8 mouse cellular contexts compared by ENCODE assay signal in genomic region chr15:103087204-103087603, GRCm38 (mm10).
A peak's percentile ranks its signal among the peaks of the same experiment; 100 is the strongest.
DNase-seq lines count a peak whose midpoint lies in the region; ATAC-seq and TF ChIP-seq lines count a peak whose summit lies in the region.

No protein-coding gene starts in this region.

- 13% methylated on average over 4 of the region's 4 CpGs for WGBS in forebrain, embryonic 13.5 days
- 27% methylated on average over 4 of the region's 4 CpGs for WGBS in forebrain, embryonic 12.5 days
- whole genome bisulfite sequencing in midbrain, embryonic 16.5 days: 15% methylated on average over 4 of the region's 4 CpGs

- peak; percentile 73 for ATAC-seq in forebrain, embryonic 13.5 days
- no peak for ATAC-seq in forebrain, embryonic 12.5 days (ENCODE audit: low FRiP score)
- ATAC-seq in G1E (ENCODE audit: extremely low read depth, insufficient number of reproducible peaks, low FRiP score, poor library complexity, severe bottlenecking): no peak
- peak; percentile 56 for ATAC-seq in midbrain, embryonic 16.5 days

- H3K4me1 ChIP-seq in forebrain, embryonic 13.5 days: peaks cover 23% of the 10 kb centered on the region
- H3K4me1 ChIP-seq in forebrain, embryonic 12.5 days: peaks cover 17% of the 10 kb centered on the region
- peaks cover 45% of the 10 kb centered on the region for H3K4me1 ChIP-seq in G1E (ENCODE audit: insufficient read depth, low read depth, low read length)
- H3K4me1 ChIP-seq in midbrain, embryonic 16.5 days (ENCODE audit: control insufficient read depth, insufficient read depth, low read length): peaks cover 16% of the 10 kb centered on the region

- TF ChIP-seq CTCF in G1E (IDR thresholded peaks at IDR 0.05; ENCODE audit: low read depth, low read length): no peak

- no peaks in the 10 kb centered on the region for H3K9me3 ChIP-seq in forebrain, embryonic 13.5 days (replicated peaks)
- no peaks in the 10 kb centered on the region for H3K9me3 ChIP-seq in forebrain, embryonic 12.5 days
- 0 out of 2 replicates have a peak, but pooled peaks cover 5% of the 10 kb centered on the region for H3K9me3 ChIP-seq in G1E (replicated peaks)
- H3K9me3 ChIP-seq in midbrain, embryonic 16.5 days (replicated peaks; ENCODE audit: control insufficient read depth, low read length, poor library complexity, severe bottlenecking): no peaks in the 10 kb centered on the region

- no peaks in the 10 kb centered on the region for H3K36me3 ChIP-seq in forebrain, embryonic 13.5 days (ENCODE audit: poor library complexity, severe bottlenecking)
- no peaks in the 10 kb centered on the region for H3K36me3 ChIP-seq in forebrain, embryonic 12.5 days (replicated peaks)
- peaks cover 7% of the 10 kb centered on the region for H3K36me3 ChIP-seq in G1E (replicated peaks)
- no peaks in the 10 kb centered on the region for H3K36me3 ChIP-seq in midbrain, embryonic 16.5 days (ENCODE audit: control insufficient read depth, insufficient read depth, low read length)

- peak; percentile 36 for DNase-seq in G1E (ENCODE audit: low spot score)
- DNase-seq in gastrocnemius, adult 18-20 months (ENCODE audit: low spot score): peak; percentile 82
- peak; percentile 76 for DNase-seq in kidney, adult 18-20 months
- DNase-seq in urinary bladder, postnatal 25 days (ENCODE audit: low spot score): no peak
- no peak for DNase-seq in T-cell, adult 2 months (ENCODE audit: low spot score)

- H3K9ac ChIP-seq in forebrain, embryonic 13.5 days: no peak overlapping the region
- H3K9ac ChIP-seq in forebrain, embryonic 12.5 days: no peak overlapping the region
- no peak overlapping the region for H3K9ac ChIP-seq in midbrain, embryonic 16.5 days (ENCODE audit: low read depth, low read length)

- H3K27me3 ChIP-seq in forebrain, embryonic 13.5 days: peaks cover 98% of the 10 kb centered on the region
- H3K27me3 ChIP-seq in forebrain, embryonic 12.5 days: peaks cover 96% of the 10 kb centered on the region
- no peaks in the 10 kb centered on the region; the same call in 1 of the 2 replicates for H3K27me3 ChIP-seq in G1E (ENCODE audit: insufficient read depth, low read length)
- peaks cover 75% of the 10 kb centered on the region for H3K27me3 ChIP-seq in midbrain, embryonic 16.5 days (ENCODE audit: control insufficient read depth, insufficient read depth, low read depth, low read length)

- no peak overlapping the region for H3K4me2 ChIP-seq in forebrain, embryonic 13.5 days
- H3K4me2 ChIP-seq in forebrain, embryonic 12.5 days: no peak overlapping the region
- H3K4me2 ChIP-seq in midbrain, embryonic 16.5 days (ENCODE audit: low read length): no peak overlapping the region

- H3K4me3 ChIP-seq in forebrain, embryonic 13.5 days: no peak overlapping the region
- no peak overlapping the region for H3K4me3 ChIP-seq in forebrain, embryonic 12.5 days (replicated peaks)
- H3K4me3 ChIP-seq in G1E (ENCODE audit: low read depth, low read length): no peak overlapping the region
- H3K4me3 ChIP-seq in midbrain, embryonic 16.5 days (ENCODE audit: low read depth, low read length): no peak overlapping the region

- no peak overlapping the region for H3K27ac ChIP-seq in forebrain, embryonic 13.5 days
- no peak overlapping the region for H3K27ac ChIP-seq in forebrain, embryonic 12.5 days
- no peak overlapping the region for H3K27ac ChIP-seq in midbrain, embryonic 16.5 days (ENCODE audit: low read length)

Comparison
In these comparisons a context has a peak if more than half of its experiments do, and no peak if none do; other contexts are left out.
1. ATAC-seq: peak in forebrain, embryonic 13.5 days (single experiment) and midbrain, embryonic 16.5 days (single experiment); none in forebrain, embryonic 12.5 days (single experiment) and G1E (single experiment).
2. DNase-seq: peak in G1E (single experiment), gastrocnemius, adult 18-20 months (single experiment) and kidney, adult 18-20 months (single experiment); none in urinary bladder, postnatal 25 days (single experiment) and T-cell, adult 2 months (single experiment).